Mouse (Mus musculus) adrenal gland, postnatal 25 days (tissue): ENCODE measurements around the gene Dbnl. TPM values are rescaled to one million over a fixed set of nuclear protein-coding genes. Genes with fewer than 3 reads are reported as not detected.

Experiments used
- DNase-seq: peaks from one replicate; pipeline ENCODE4 v3.0.0; 2021; ENCODE audit warnings: mixed read lengths
- total RNA-seq: library from RNA; stranded (reverse); gene quantifications from 2 replicates; pipeline ENCODE4 v1.2.3, GENCODE M21; 2021

Gene Dbnl
- total RNA-seq, 1 experiment from 2014 or later = 77.8 TPM

GRCm38 (mm10) chr11:5837251-5838246, 49.3 kb downstream of the Dbnl start, which contains the start of gene Polm:
TSS of gene Polm (minus strand) at chr11:5838016.
- peak; percentile 91 for DNase-seq

- no peak for DNase-seq
These were observed 52.1 kb downstream of the Dbnl start for GRCm38 (mm10) chr11:5840346-5840745.

- no peak for DNase-seq
These were observed 53.5 kb downstream of the Dbnl start for GRCm38 (mm10) chr11:5841751-5842150.

- DNase-seq = no peak
These were observed 54.8 kb downstream of the Dbnl start for GRCm38 (mm10) chr11:5843131-5843530.

- peak; percentile 44 for DNase-seq
These were observed 58.5 kb downstream of the Dbnl start for GRCm38 (mm10) chr11:5846639-5847345.

GRCm38 (mm10) chr11:5848741-5849140, 60.5 kb downstream of the Dbnl start:
- no peak for DNase-seq

- peak; percentile 40 for DNase-seq
These were observed 61.0 kb downstream of the Dbnl start for GRCm38 (mm10) chr11:5849316-5849715.

GRCm38 (mm10) chr11:5850452-5850851, 62.2 kb downstream of the Dbnl start:
- no peak for DNase-seq

Other genes starting within 250 kb of the Dbnl start
- gene Ccdc117, start 246.3 kb upstream of the Dbnl start, total RNA-seq = 28.3 and 30.3 TPM in 2 replicates
- not detected in 2 replicates for gene Ankrd36, start 218.8 kb upstream of the Dbnl start, total RNA-seq
- gene Mrps24, start 72.8 kb upstream of the Dbnl start, total RNA-seq = 144 and 186 TPM in 2 replicates
- 33.8 and 58.8 TPM in 2 replicates for gene Urgcp, start 26.1 kb upstream of the Dbnl start, total RNA-seq
- not detected in 2 replicates for gene Pgam2, start 15.2 kb downstream of the Dbnl start, total RNA-seq
- 12.0 and 13.8 TPM in 2 replicates for gene Polm, start 49.5 kb downstream of the Dbnl start, total RNA-seq
- 399 and 434 TPM in 2 replicates for gene Aebp1, start 73.5 kb downstream of the Dbnl start, total RNA-seq
- 33.6 and 42.2 TPM in 2 replicates for gene Pold2, start 89.8 kb downstream of the Dbnl start, total RNA-seq
- not detected in 2 replicates for gene Myl7, start 110.3 kb downstream of the Dbnl start, total RNA-seq
- gene Gck, start 161.6 kb downstream of the Dbnl start, total RNA-seq = 3.1 and 4.0 TPM in 2 replicates
- 75.5 and 86.3 TPM in 2 replicates for gene Ykt6, start 167.2 kb downstream of the Dbnl start, total RNA-seq